Comparison of ENCODE assay signal across 26 mouse cellular contexts in the genomic region with DNA sequence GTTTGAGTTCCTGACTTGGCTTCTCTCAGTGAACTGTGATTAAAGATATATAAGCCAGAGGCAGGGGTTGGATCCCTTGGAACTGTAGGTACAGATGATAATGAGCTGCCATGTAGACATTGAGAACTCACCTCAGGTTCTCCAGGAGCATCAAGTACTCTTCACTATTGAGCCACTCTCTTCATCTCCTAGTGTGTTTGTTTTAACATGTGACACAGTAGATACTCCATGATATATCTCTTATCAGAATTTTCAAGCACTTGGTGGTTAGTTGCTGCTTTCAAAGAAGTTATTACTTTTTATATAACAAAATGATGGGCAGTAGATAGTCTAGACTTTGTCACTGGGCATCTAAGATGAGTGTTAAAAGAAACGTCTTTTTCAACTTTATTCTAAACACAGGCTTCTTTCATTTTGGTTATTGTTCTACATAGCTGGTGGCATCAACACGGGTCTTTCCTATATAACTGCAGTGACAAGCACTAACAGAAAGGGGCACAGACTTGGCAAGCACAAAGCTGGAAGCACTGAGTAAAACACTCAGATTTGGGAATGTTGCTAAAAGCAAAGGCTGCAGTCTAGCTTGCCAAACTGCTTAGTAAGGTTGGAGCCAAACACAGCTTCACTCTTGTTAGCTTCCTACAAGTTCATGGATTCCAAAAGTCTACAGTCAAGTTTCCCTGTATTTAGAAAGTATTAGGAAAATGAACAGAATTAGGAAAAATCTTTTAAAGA. TPM values are rescaled to one million over a fixed set of nuclear protein-coding genes. Genes with fewer than 3 reads are reported as not detected.
DNase-seq lines count a peak whose midpoint lies in the region; ATAC-seq and TF ChIP-seq lines count a peak whose summit lies in the region.
"Had no signal": no experiment of that assay in that cellular context is flagged by ENCODE, and none has a peak within 500 bp of the region (broad histone marks: within the 10 kb centered on the region; RNA-seq: fewer than 3 reads in every experiment).

No protein-coding gene starts in this region.

- no peaks in the 10 kb centered on the region for H3K9me3 ChIP-seq in midbrain, postnatal 0 days (ENCODE audit: low read length)
- no peaks in the 10 kb centered on the region for H3K9me3 ChIP-seq in midbrain, embryonic 10.5 days (replicated peaks)
- H3K9me3 ChIP-seq: embryonic facial prominence, embryonic 13.5 days; heart, embryonic 10.5 days; heart, embryonic 15.5 days; stomach, embryonic 15.5 days had no signal

- WGBS in midbrain, postnatal 0 days: 77% methylated on average over 2 of the region's 2 CpGs
- WGBS in midbrain, embryonic 10.5 days: 89% methylated on average over 2 of the region's 2 CpGs

- TF ChIP-seq POLR2A in brain, embryonic 14.5 days (IDR thresholded peaks at IDR 0.05; ENCODE audit: borderline replicate concordance, extremely low read depth, insufficient read depth, insufficient read length, poor library complexity, severe bottlenecking): no peak

- H3K4me2 ChIP-seq in midbrain, postnatal 0 days (ENCODE audit: low read depth, low read length, poor library complexity, severe bottlenecking): no peak overlapping the region
- H3K4me2 ChIP-seq: embryonic facial prominence, embryonic 13.5 days; heart, embryonic 15.5 days; midbrain, embryonic 11.5 days; stomach, embryonic 15.5 days had no signal

- H3K4me3 ChIP-seq in midbrain, postnatal 0 days (ENCODE audit: low read depth, low read length): no peak overlapping the region
- H3K4me3 ChIP-seq in midbrain, embryonic 10.5 days: no peak overlapping the region
- H3K4me3 ChIP-seq: embryonic facial prominence, embryonic 13.5 days; heart, embryonic 10.5 days; heart, embryonic 15.5 days; stomach, embryonic 15.5 days had no signal

- H3K9ac ChIP-seq in midbrain, postnatal 0 days (replicated peaks; ENCODE audit: low read length, poor library complexity, severe bottlenecking): no peak overlapping the region
- H3K9ac ChIP-seq: embryonic facial prominence, embryonic 13.5 days; heart, embryonic 15.5 days; stomach, embryonic 15.5 days had no signal

- no peak overlapping the region for H3K27ac ChIP-seq in midbrain, postnatal 0 days (ENCODE audit: low read depth, low read length)
- H3K27ac ChIP-seq in midbrain, embryonic 10.5 days (replicated peaks): no peak overlapping the region
- H3K27ac ChIP-seq: embryonic facial prominence, embryonic 13.5 days; heart, embryonic 10.5 days; heart, embryonic 15.5 days; macrophage; stomach, embryonic 15.5 days had no signal

- no peaks in the 10 kb centered on the region for H3K4me1 ChIP-seq in midbrain, postnatal 0 days (ENCODE audit: insufficient read depth, low read length)
- H3K4me1 ChIP-seq in midbrain, embryonic 10.5 days: no peaks in the 10 kb centered on the region
- H3K4me1 ChIP-seq: embryonic facial prominence, embryonic 13.5 days; heart, embryonic 10.5 days; stomach, embryonic 15.5 days had no signal

- H3K36me3 ChIP-seq in midbrain, postnatal 0 days (ENCODE audit: insufficient read depth, low read length): no peaks in the 10 kb centered on the region
- no peaks in the 10 kb centered on the region for H3K36me3 ChIP-seq in midbrain, embryonic 10.5 days
- H3K36me3 ChIP-seq: embryonic facial prominence, embryonic 13.5 days; heart, embryonic 10.5 days; heart, embryonic 15.5 days; stomach, embryonic 15.5 days had no signal

- TF ChIP-seq CTCF in midbrain, postnatal 0 days (IDR thresholded peaks at IDR 0.05): no peak
- TF ChIP-seq CTCF in brain, embryonic 14.5 days (IDR thresholded peaks at IDR 0.05; ENCODE audit: borderline replicate concordance, extremely low read depth, insufficient read depth, insufficient read length): no peak

- DNase-seq in frontal cortex, postnatal 10 days (ENCODE audit: low spot score in 2 of 2): no peak
- DNase-seq in midbrain, postnatal 0 days (ENCODE audit: low spot score): peak; percentile 22
- no peak for DNase-seq in midbrain, embryonic 10.5 days (ENCODE audit: low spot score)
- DNase-seq in brain, embryonic 14.5 days (ENCODE audit: low read depth): peak; percentile 17
- no peak for DNase-seq in embryo, embryonic 10 days (ENCODE audit: low spot score)
- DNase-seq in adrenal gland, adult 18-20 months (ENCODE audit: low spot score in 2 of 2): no peak
- DNase-seq: adrenal gland, adult 8-10 months; cerebellum, adult 11 months; cerebellum, adult 9-11 months; gastrocnemius, postnatal 14 days; heart, adult 11 months; kidney, adult 18-20 months; kidney, postnatal 36 days; lung, adult 2 months; lung, postnatal 10 days; right cerebral cortex, postnatal 25 days had no signal

- no peaks in the 10 kb centered on the region for H3K27me3 ChIP-seq in midbrain, postnatal 0 days (ENCODE audit: insufficient read depth, low read length)
- no peaks in the 10 kb centered on the region for H3K27me3 ChIP-seq in midbrain, embryonic 10.5 days (ENCODE audit: low read depth, poor library complexity, severe bottlenecking)
- H3K27me3 ChIP-seq: embryonic facial prominence, embryonic 13.5 days; heart, embryonic 15.5 days; stomach, embryonic 15.5 days had no signal

- peak; percentile 57; the same call in 1 of the 2 replicates for ATAC-seq in frontal cortex, adult (ENCODE audit: low TSS enrichment)
- no peak for ATAC-seq in midbrain, postnatal 0 days (ENCODE audit: low FRiP score)
- ATAC-seq: CD4-positive, CD25-positive, alpha-beta regulatory T cell, adult 4 months; hindbrain, embryonic 16.5 days; midbrain, embryonic 16.5 days had no signal

RNA-seq across cellular contexts. Expression of a gene that starts 18.6 kb away (rescaled TPM):
- total RNA-seq in midbrain, postnatal 0 days (2014; rRNA removed): 56.9 and 62.7 TPM in 2 replicates
- 12.3 and 16.0 TPM in 2 replicates for polyA plus RNA-seq in midbrain, postnatal 0 days (2015; fragmentation: Nextera tagmentation; extraction: Ambion mirVana)
- polyA plus RNA-seq in midbrain, embryonic 10.5 days (2016; fragmentation: Nextera tagmentation; extraction: Ambion mirVana): 9.5 and 11.5 TPM in 2 replicates
- polyA plus RNA-seq in brain, embryonic 14.5 days (2012; rRNA removed): 19.3 and 27.8 TPM in 2 replicates
- 10 to 100 TPM; 53.7 to 84.6 TPM for total RNA-seq in adrenal gland, adult 18-20 months (2021)

RNA-seq across cellular contexts. Expression of a gene that starts 18.9 kb away (rescaled TPM):
- 28.4 and 49.1 TPM in 2 replicates for total RNA-seq in midbrain, postnatal 0 days (2014; rRNA removed)
- 28.7 and 34.2 TPM in 2 replicates for polyA plus RNA-seq in midbrain, postnatal 0 days (2015; fragmentation: Nextera tagmentation; extraction: Ambion mirVana)
- 62.6 and 66.4 TPM in 2 replicates for polyA plus RNA-seq in midbrain, embryonic 10.5 days (2016; fragmentation: Nextera tagmentation; extraction: Ambion mirVana)
- polyA plus RNA-seq in brain, embryonic 14.5 days (2012; rRNA removed): 46.4 and 50.0 TPM in 2 replicates
- 10 to 100 TPM; 43.7 to 52.4 TPM for total RNA-seq in adrenal gland, adult 18-20 months (2021)

Comparison
In these comparisons a context has a peak if more than half of its experiments do, and no peak if none do; other contexts are left out.
1. DNase-seq: peak in midbrain, postnatal 0 days (single experiment) and brain, embryonic 14.5 days (single experiment); none in frontal cortex, postnatal 10 days (0 of 2), midbrain, embryonic 10.5 days (single experiment), embryo, embryonic 10 days (single experiment) and adrenal gland, adult 18-20 months (0 of 2).